Mouse (Mus musculus): ENCODE results near the gene Nr2c2.

- TF ChIP-seq CTCF (IDR thresholded peaks at IDR 0.05; ENCODE audit: low read depth), result peak; percentile 45
- no peak for TF ChIP-seq EP300 (IDR thresholded peaks at IDR 0.05; ENCODE audit: low read depth)
These were observed 9.6 kb downstream of the Nr2c2 start for GRCm38 (mm10) chr6:92100679-92101360.

Measured in liver, postnatal 0 days (tissue).